Mouse (Mus musculus): ENCODE measurements around the gene Crocc.

Gene Crocc

DNA sequence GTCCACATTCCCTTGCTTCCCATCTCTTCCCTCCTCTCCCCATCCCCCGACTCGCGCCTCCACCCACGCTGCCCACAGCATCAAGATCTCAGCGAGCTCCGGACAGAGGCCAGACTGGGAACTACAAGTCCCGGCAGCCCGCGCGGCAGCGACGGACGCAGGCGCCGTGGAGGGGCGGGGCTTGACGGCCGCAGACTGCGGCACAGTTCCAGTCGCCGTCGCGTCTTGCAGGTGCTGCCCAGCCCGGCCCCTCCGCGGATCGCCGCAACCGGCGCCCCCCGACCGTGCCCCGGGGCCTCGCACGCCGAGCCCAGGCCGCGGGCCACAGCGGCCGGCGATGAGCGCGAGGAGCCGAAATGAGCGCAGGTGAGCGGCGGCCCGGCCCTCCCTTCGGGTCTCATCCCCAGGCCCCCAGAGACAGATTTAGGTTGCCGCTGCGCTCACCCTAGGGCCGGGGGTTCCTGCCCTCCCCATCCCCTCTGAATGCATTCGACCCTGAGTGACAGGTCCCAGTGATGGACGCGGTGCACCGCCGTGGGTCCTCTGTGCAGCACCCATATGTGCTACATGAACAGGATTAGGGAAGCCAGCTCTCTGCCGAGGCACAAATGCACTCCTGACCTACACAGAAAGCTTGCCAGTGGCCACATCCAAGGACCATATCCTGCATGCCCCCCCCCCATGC, 73.5 kb downstream of the Crocc start, which contains the start of gene Atp13a2:
TSS of gene Atp13a2 (plus strand) at position 163 of the 685 bp plus-strand sequence.
- peak; percentile 93 for DNase-seq (ENCODE audit: low read depth, low spot score)

DNA sequence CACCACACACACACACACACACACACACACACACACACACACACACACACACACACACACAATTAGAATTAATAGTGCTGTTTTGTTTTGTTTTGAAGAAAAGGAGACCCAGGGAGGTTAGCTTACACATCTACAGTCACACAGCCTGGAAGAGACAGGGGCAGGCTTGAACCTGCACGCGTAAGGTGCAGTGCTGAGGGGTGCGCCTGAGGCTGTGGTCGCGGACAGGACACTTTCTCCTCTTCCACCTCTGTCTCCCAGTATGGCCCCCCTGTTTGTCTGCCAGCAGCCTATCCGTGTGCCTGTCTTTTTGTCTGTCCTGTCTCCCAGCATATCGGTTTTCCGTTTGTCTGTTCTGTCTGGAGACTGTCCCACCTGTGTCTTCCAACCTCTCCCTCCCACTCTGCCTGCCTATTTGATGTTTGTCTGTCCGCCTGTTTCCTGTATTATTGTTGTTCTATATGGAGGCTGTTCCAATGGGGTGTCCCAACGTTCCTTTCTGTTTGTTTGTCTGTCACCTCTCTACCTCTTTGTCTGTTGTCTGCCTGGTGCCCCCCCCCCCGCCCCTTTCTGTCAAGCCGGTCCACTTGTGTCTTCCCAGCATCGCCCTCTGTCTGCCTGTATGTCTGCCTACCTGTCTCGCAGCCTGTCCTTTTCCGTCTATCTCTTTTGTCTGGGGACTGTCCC, 74.2 kb downstream of the Crocc start:
- no peak for DNase-seq (ENCODE audit: low read depth, low spot score)

- DNase-seq (ENCODE audit: low read depth, low spot score): no peak
Observed at GRCm38 (mm10) chr4:140984544-140984943, 75.8 kb downstream of the Crocc start.

DNA sequence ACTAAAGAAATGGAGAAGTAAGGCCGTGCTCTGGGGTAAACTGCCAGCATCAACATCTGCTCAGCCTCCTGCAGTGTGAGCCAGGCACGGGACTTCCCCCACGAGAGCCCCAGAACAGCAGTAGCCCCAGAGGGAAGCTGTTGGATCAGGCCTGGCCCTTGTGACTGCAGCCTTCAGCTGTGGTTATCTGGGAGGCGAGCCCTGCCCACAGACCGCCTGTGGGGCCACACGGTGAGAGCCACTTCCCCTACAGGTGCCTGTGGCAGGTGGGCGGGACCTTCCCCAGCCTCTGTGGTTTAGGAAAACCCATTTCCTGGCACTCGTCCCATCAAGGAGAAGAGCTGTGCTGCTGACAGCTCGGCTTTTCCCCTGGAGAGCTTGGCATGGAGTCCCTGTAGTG, 76.9 kb downstream of the Crocc start:
- DNase-seq (ENCODE audit: low read depth, low spot score): peak; percentile 94

- no peak for DNase-seq (ENCODE audit: low read depth, low spot score)
Observed at GRCm38 (mm10) chr4:140982808-140983207, 77.5 kb downstream of the Crocc start.

- peak; percentile 48 for DNase-seq (ENCODE audit: low read depth, low spot score)
Observed at GRCm38 (mm10) chr4:140981605-140982004, 78.7 kb downstream of the Crocc start.

GRCm38 (mm10) chr4:140977886-140978692, 82.3 kb downstream of the Crocc start:
- no peak for DNase-seq (ENCODE audit: low read depth, low spot score)

- DNase-seq (ENCODE audit: low read depth, low spot score): no peak
Observed at GRCm38 (mm10) chr4:140977278-140977677, 83.1 kb downstream of the Crocc start.

DNA sequence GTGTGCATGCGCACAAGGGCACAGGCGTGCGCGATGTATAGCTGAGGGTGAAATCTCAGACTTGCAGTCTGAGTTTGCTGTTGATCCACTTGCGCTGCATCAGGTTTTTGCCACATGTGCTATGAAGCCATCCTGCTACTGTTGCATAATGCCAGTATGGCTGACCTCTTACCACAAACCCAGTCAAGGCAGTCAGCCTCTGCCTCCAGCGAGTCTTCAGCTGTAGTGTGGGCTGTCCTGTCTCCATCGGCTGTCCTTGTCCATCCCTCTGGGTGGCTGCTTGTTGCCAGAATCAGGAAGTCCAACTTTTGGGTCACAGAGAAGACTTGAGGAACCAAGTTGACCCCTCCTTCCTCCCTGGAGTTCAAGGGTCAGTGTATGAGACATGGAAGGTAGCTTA, 85.0 kb downstream of the Crocc start:
- no peak for DNase-seq (ENCODE audit: low read depth, low spot score)

- no peak for DNase-seq (ENCODE audit: low read depth, low spot score)
Observed at GRCm38 (mm10) chr4:140974408-140974807, 85.9 kb downstream of the Crocc start.

DNA sequence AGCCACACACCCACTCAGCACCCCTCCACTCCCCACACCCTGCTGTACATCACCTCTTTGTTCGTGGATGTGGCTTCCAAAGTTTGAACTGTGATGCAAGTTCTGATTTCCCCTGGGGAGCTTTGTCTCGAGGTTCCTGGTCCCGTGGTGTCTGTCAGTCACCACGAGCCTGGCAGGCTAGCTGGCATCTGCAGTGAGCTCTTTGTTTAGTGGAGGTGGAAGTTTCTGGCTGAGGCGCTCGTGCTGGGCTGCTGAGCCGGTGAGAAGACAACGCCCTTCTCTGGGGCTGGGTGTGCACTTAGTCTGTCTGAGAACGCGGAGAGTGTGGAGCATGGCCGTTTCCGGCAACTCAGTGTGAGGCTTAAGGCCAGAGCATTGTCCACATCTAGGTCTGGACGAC, 88.7 kb downstream of the Crocc start:
- no peak for DNase-seq (ENCODE audit: low read depth, low spot score)

- no peak for DNase-seq (ENCODE audit: low read depth, low spot score)
Observed at GRCm38 (mm10) chr4:140967386-140968159, 92.8 kb downstream of the Crocc start.
